Mouse (Mus musculus) embryonic facial prominence, embryonic 10.5 days (tissue): ENCODE data around the gene B2m. TPM values are rescaled to one million over a fixed set of nuclear protein-coding genes. Genes with fewer than 3 reads are reported as not detected.

Source experiments
- DNase-seq: peaks from one replicate; pipeline ENCODE4 v3.0.0-alpha.2; 2017; ENCODE audit warnings: low spot score
- H3K27ac ChIP-seq: fragments of 300-500 bp; sonication (generic); replicated peaks from 2 replicates; pipeline ENCODE4 v1.5.1; 2016; ENCODE audit warnings: mild to moderate bottlenecking
- H3K27me3 ChIP-seq: fragments of 300-500 bp; sonication (generic); replicated peaks from 2 replicates; pipeline ENCODE4 v1.6.1; 2016; ENCODE audit warnings: low read depth, mild to moderate bottlenecking; ENCODE audit not compliant: poor library complexity, severe bottlenecking
- H3K36me3 ChIP-seq: fragments of 300-500 bp; sonication (generic); replicated peaks from 2 replicates; pipeline ENCODE4 v1.6.1; 2016; ENCODE audit warnings: mild to moderate bottlenecking, moderate library complexity
- H3K4me1 ChIP-seq: fragments of 300-500 bp; sonication (generic); 2 replicates; pipeline ENCODE4 v1.6.1; 2016
- H3K4me3 ChIP-seq: fragments of 300-500 bp; sonication (generic); 2 replicates; pipeline ENCODE4 v1.5.1; 2016; ENCODE audit warnings: mild to moderate bottlenecking, moderate library complexity
- H3K9me3 ChIP-seq: fragments of 300-500 bp; sonication (generic); 2 replicates; pipeline ENCODE4 v1.6.1; 2016; ENCODE audit warnings: mild to moderate bottlenecking
- WGBS: fragments of 180-500 bp; shearing (Covaris S2); methylation state at CpG from one replicate; pipeline ENCODE4 v1.1.7; 2016; 5-methylcytosine and 5-hydroxymethylcytosine counted together
- polyA plus RNA-seq: library from polyadenylated mRNA; unstranded; fragments of >200 nt; fragmentation: Nextera tagmentation; extraction: Ambion mirVana; gene quantifications from 2 replicates; pipeline ENCODE4 v1.2.1, GENCODE M21; 2016

The B2m gene
- polyA plus RNA-seq, 1 experiment from 2014 or later = 107 TPM

DNA sequence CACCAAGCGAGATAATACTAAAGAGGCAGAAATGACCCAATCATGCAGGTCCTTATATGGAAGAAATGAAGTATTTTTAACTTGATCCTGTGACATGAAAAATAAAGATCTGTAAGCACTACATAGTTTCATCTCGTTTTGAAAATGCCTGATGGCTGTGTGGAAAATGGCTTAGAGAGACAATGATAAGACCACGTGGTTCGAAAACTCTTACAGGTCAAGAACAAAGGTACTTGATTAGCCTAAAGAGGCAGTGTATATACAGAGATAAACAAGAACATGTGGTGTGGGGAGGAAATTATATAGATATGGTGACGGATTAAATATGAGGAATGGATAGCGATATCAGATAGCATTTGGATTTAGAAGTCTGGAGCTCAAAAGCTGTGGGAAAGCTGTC lies 23.8 kb downstream of the B2m start:
- no peak for DNase-seq
- Histone ChIP-seq H3K27ac (no peak overlapping the region), H3K4me1 (no peaks in the 10 kb centered on the region), H3K36me3 (no peaks in the 10 kb centered on the region), H3K27me3 (no peaks in the 10 kb centered on the region), H3K4me3 (no peak overlapping the region), H3K9me3 (no peaks in the 10 kb centered on the region)
- WGBS = 90% methylated on average over 6 of the region's 6 CpGs

DNA sequence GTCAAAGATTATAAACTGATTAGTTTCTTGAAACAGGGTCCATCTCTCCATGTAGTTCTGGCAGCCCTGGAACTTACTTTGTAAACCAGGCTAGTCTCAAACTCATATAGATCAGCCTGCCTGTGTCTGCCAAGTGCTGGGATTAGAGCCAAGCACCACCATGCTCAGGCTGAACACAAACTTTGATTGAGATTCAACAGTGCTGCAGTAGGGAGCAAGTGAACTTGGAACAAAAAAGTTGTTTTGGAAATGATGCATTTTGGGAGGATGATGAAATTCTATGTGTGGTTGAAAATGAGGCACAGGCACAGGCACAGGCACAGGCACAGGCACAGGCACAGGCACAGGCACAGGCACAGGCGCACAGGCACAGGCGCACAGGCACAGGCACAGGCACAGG lies 24.7 kb downstream of the B2m start:
- 93% methylated on average over 2 of the region's 2 CpGs for WGBS
- DNase-seq = no peak
- Histone ChIP-seq H3K27ac (no peak overlapping the region), H3K4me3 (no peak overlapping the region), H3K4me1 (no peaks in the 10 kb centered on the region), H3K27me3 (no peaks in the 10 kb centered on the region), H3K9me3 (no peaks in the 10 kb centered on the region), H3K36me3 (no peaks in the 10 kb centered on the region)

DNA sequence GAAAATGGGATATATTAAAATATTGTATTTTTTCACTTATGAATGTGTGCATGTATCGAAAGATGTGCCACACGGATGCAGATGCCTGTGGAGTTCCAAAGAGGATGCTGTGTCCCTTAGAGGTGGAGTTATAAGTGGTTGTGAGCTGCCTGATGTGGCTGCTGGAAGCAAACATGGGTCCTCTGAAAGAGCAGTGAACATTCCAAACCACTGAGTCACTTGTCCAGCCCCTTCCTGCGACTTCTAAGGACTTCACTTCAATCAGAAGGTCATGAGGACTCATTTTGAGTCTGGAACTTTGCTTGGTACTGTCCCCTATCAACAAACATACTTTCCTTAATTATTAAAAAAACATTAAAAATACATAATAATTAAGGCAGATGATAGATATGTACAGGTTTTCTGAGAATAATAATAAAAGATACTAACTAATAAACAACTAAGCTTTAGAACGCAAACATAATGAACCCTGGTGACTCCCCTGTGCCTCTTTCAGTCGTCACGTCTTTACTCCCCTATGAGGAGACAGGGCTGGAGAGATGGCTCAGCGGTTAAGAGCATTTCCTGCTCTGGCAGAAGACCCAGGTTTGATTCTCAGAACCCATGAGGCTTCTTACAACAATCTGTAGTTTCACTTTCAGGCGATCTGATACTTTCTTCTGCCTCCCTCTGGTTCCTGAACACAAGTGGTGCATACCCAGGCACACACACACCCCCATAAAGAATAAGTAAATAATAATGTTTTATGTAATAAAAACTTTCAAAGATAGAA lies 32.8 kb downstream of the B2m start:
- 74% methylated on average over 8 of the region's 8 CpGs for WGBS
- no peak overlapping the region for H3K27ac ChIP-seq

DNA sequence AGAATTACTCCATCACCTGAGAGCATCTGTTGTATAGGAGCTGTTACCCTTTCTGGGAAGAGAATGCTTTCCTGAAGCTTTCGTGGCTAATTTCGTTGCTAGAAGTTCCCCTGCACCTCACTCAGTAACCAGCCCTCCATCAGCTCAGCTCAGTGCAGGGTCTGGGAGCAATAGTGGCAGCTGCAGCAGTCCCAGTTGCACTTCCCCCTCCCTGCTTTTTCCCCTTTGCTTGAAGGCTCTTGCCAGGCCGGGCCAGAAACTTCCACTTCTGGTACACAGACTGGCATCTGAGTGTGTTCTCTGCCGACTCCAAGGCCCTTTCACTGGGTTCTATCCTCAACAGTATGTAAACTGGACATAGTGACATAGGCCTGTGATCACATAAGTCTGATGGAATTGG lies 37.6 kb downstream of the B2m start:
- Histone ChIP-seq H3K27ac (no peak overlapping the region), H3K9me3 (0 out of 2 replicates have a peak, but pooled peaks cover 3% of the 10 kb centered on the region), H3K36me3 (no peaks in the 10 kb centered on the region), H3K27me3 (no peaks in the 10 kb centered on the region), H3K4me3 (no peak overlapping the region), H3K4me1 (no peaks in the 10 kb centered on the region)
- DNase-seq = no peak
- WGBS = 88% methylated on average over 4 of the region's 4 CpGs

More for the DNA sequence above, 32.8 kb downstream of the B2m start:
- Histone ChIP-seq H3K36me3 (no peaks in the 10 kb centered on the region), H3K9me3 (no peaks in the 10 kb centered on the region), H3K4me3 (no peak overlapping the region), H3K27me3 (no peaks in the 10 kb centered on the region), H3K4me1 (no peaks in the 10 kb centered on the region)
- DNase-seq = no peak

DNA sequence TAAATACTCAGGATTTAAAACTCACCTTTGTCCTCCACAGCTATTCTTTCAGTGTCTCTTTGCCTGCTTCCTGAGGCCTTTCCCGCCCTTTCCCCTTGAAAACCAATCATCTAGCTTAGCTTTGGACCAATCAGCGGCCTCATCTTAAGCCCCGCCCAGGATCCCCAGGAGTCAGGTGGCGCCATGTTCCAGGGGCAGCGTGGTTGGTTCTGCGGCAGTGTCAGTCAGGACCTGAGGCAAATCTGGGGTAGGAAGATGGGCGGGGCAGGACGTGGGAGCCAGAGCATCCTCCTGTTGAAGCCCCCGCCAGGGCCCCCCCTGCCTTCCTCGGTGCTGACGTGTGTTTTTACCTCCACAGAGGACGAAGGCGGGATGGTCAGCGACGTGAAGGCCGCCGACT lies 38.6 kb downstream of the B2m start, which contains the start of the genes Patl2 and Terb2:
TSS of gene Patl2 (minus strand) at position 84 of the 400 bp plus-strand sequence.
TSS of gene Terb2 (plus strand) at position 167 of the 400 bp plus-strand sequence.
- Histone ChIP-seq H3K9me3 (0 out of 2 replicates have a peak, but pooled peaks cover 3% of the 10 kb centered on the region), H3K27me3 (no peaks in the 10 kb centered on the region), H3K4me1 (no peaks in the 10 kb centered on the region), H3K4me3 (no peak within 1 kb of the TSS), H3K36me3 (no peaks in the 10 kb centered on the region), H3K27ac (no peak within 1 kb of the TSS)
- no peak for DNase-seq
- 79% methylated on average over 17 of the region's 17 CpGs for WGBS

DNA sequence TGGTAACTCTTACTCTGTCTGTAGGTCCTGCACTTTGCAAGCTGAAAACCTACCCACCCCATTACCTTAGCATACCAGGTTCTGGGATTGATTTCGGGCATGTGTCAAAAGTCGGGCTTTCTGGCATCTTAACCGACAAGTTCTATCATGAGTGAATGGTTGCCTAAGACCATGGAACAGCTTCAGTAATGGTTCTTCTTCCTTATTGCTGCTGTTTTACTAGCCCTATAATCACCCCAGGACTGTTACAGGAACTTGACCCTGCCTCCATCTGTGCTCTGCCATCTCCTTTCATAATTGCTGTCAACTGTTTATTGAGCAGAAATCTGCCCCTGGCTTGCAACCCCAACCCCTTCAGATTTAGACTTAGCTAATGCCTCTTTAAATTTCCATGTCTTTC lies 39.3 kb downstream of the B2m start:
- no peaks in the 10 kb centered on the region for H3K4me1 ChIP-seq
- no peak for DNase-seq
- no peak overlapping the region for H3K4me3 ChIP-seq
- 90% methylated on average over 3 of the region's 3 CpGs for WGBS
- H3K9me3 ChIP-seq = 0 out of 2 replicates have a peak, but pooled peaks cover 3% of the 10 kb centered on the region
- H3K36me3 ChIP-seq = no peaks in the 10 kb centered on the region
- no peaks in the 10 kb centered on the region for H3K27me3 ChIP-seq
- no peak overlapping the region for H3K27ac ChIP-seq

DNA sequence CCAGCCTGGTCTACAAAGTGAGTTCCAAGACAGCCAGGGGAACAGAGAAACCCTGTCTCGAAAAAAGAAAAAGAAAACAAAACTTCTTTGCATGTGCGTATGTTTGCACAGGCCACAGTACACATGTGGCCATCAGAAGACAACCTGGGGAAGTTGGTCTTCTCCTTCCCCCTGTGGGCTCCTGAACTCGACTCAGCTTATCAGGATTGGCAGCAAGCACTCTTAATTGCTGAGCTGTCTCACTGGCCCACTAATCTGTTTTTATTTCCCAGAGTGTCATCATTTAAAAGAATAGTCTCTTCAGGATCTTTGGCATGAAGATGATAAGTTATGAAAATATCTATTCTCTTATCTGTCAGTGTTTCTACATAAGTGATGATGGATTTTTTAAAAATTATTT lies 44.4 kb downstream of the B2m start:
- 74% methylated on average over 3 of the region's 3 CpGs for WGBS
- H3K9me3 ChIP-seq = no peaks in the 10 kb centered on the region
- no peak overlapping the region for H3K4me3 ChIP-seq
- no peaks in the 10 kb centered on the region for H3K36me3 ChIP-seq
- H3K4me1 ChIP-seq = no peaks in the 10 kb centered on the region
- no peak overlapping the region for H3K27ac ChIP-seq
- H3K27me3 ChIP-seq = no peaks in the 10 kb centered on the region
- DNase-seq = no peak

DNA sequence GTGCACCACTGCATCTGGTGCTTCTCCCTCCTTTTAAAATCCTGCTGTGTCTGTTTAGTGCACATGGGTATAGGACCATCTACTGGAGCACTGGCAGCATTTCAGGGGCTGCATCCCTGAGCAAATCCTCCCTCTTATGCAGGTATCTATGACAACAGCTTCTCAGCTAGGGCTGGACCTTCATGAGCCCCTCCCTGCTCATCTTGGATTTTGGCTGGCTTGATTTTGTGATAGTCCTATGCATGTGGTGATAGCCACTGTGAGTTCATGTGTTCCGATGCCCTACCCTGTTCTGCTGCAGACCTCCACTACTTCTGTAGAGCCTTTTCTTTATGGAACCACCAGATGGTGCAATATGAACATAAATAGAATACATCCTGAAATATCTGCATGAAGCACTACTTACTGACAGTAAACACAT lies 47.0 kb downstream of the B2m start:
- Histone ChIP-seq H3K4me1 (no peaks in the 10 kb centered on the region), H3K4me3 (no peak overlapping the region), H3K9me3 (no peaks in the 10 kb centered on the region), H3K27me3 (no peaks in the 10 kb centered on the region), H3K27ac (no peak overlapping the region), H3K36me3 (no peaks in the 10 kb centered on the region)
- 69% methylated on average over 1 of the region's 1 CpGs for WGBS
- DNase-seq = no peak

DNA sequence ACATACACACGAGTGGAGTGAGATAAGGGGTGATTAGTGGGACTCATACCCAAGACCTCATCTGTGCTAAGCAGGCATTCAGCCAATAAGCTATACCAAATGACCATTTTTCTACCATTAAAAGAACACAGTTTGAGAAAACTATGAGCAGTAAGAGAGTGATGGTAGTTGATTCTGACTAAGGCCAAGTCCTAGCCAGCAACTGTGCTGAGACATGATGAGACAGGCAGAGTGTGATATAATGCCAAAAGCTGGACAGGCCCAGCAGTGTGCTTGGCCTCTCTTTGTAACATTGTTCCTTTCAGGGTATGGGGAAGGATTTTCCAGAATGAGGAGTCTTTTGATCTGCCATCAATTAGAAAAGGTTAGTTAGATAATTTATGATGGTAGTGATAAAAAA lies 54.0 kb downstream of the B2m start:
- H3K4me1 ChIP-seq = peaks cover under 1% of the 10 kb centered on the region; the same call in 1 of the 2 replicates
- WGBS = 84% methylated on average over 1 of the region's 1 CpGs
- H3K4me3 ChIP-seq = no peak overlapping the region
- H3K9me3 ChIP-seq = no peaks in the 10 kb centered on the region
- H3K27ac ChIP-seq = no peak overlapping the region
- H3K36me3 ChIP-seq = no peaks in the 10 kb centered on the region
- no peak for DNase-seq
- no peaks in the 10 kb centered on the region for H3K27me3 ChIP-seq

Other genes starting within 250 kb of the B2m start
- gene Ctdspl2, start 191.7 kb upstream of the B2m start, polyA plus RNA-seq = 58.4 and 63.5 TPM in 2 replicates
- gene Mageb3, start 191.6 kb upstream of the B2m start, polyA plus RNA-seq = 0.29 and 0.40 TPM in 2 replicates
- 13.0 and 13.5 TPM in 2 replicates for gene Eif3j1, start 119.1 kb upstream of the B2m start, polyA plus RNA-seq
- 10.9 TPM in 2 replicates for gene Spg11, start 29.3 kb upstream of the B2m start, polyA plus RNA-seq
- 0.11 TPM in 1 of 2 replicates, not detected in the other for gene Trim69, start 13.0 kb downstream of the B2m start, polyA plus RNA-seq
- 0.10 TPM in 1 of 2 replicates, not detected in the other for gene Patl2, start 38.5 kb downstream of the B2m start, polyA plus RNA-seq
- not detected in 2 replicates for gene Terb2, start 38.6 kb downstream of the B2m start, polyA plus RNA-seq
- gene Sord, start 87.1 kb downstream of the B2m start, polyA plus RNA-seq = 23.5 and 23.8 TPM in 2 replicates
- gene Duox2, start 150.8 kb downstream of the B2m start, polyA plus RNA-seq = not detected in 2 replicates
- gene Duoxa2, start 151.2 kb downstream of the B2m start, polyA plus RNA-seq = 0.09 TPM in 1 of 2 replicates, not detected in the other
- 0.27 TPM in 1 of 2 replicates, not detected in the other for gene Duoxa1, start 166.0 kb downstream of the B2m start, polyA plus RNA-seq
- 0.07 TPM in 1 of 2 replicates, not detected in the other for gene Duox1, start 168.0 kb downstream of the B2m start, polyA plus RNA-seq
- 4.7 and 7.6 TPM in 2 replicates for gene Shf, start 221.5 kb downstream of the B2m start, polyA plus RNA-seq